Mouse (Mus musculus) heart, postnatal 0 days (tissue): Measurements from ENCODE around the gene Pcmt1.

ENCODE experiments used
- CTCF ChIP-seq: IDR thresholded peaks from 2 replicates; pipeline ENCODE4 v1.5.1; 2016; ENCODE audit warnings: antibody characterized with exemption, control low read depth, low read depth
- EP300 ChIP-seq: IDR thresholded peaks from 2 replicates; pipeline ENCODE4 v1.6.1; 2016; ENCODE audit warnings: antibody characterized with exemption, low read depth

GRCm38 (mm10) chr10:7712506-7712905 is 31.6 kb upstream of the Pcmt1 start:
- TF ChIP-seq CTCF (no peak), EP300 (no peak)
